Mouse (Mus musculus) c-Kit-positive CD71-positive TER-119-negative erythroid progenitor cells, embryonic 14.5 days (primary cell): ENCODE data around the gene Zc2hc1c.
"Not testable (repeated sequence)": the region's sequence is repeated elsewhere in the genome, so short reads cannot be mapped to it uniquely, and the experiment has no call there.

Experiments used
- DNase-seq: peaks from one replicate; pipeline ENCODE4 v3.0.0-alpha.2; 2013; ENCODE audit warnings: low read depth

Gene Zc2hc1c

GRCm38 (mm10) chr12:85288486-85289156 is at the start of gene Zc2hc1c:
Gene Zc2hc1c, plus strand, starts transcription at chr12:85288591.
- DNase-seq, result peak; percentile 72

- DNase-seq, result no peak
Measured at GRCm38 (mm10) chr12:85252083-85252482, 36.3 kb upstream of the Zc2hc1c start.

DNA sequence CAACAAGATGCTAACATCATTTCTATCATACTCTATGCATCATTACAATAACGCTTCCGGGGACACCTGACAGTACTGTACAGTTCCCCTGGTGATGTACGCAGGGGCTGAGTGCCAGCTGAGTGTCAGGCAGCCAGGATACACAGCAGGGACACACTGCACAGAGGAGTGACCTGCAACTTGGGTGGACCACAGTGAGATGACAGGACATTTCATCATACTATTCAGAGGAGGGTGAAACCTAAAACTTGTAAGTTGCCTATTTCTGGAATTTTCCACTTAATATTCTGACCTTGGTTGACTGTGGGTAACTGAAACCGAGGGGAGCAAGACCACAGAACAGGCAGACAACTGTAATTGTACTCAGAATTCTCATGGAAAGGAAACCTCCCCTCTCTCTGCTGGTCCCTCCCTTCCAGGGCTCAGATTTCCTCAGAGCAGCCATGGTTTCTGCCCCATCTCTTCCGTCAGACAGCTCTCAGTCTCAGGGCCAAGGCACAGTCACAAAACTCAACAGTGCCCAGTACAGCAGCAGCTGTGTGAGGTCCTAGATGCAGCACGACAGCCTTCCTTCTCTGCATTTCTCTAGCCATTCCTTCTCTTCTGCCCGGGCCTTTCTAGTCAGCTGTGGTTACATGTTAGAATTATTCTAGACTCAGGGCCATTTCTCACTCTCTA is 32.2 kb upstream of the Zc2hc1c start:
- DNase-seq, result no peak

DNA sequence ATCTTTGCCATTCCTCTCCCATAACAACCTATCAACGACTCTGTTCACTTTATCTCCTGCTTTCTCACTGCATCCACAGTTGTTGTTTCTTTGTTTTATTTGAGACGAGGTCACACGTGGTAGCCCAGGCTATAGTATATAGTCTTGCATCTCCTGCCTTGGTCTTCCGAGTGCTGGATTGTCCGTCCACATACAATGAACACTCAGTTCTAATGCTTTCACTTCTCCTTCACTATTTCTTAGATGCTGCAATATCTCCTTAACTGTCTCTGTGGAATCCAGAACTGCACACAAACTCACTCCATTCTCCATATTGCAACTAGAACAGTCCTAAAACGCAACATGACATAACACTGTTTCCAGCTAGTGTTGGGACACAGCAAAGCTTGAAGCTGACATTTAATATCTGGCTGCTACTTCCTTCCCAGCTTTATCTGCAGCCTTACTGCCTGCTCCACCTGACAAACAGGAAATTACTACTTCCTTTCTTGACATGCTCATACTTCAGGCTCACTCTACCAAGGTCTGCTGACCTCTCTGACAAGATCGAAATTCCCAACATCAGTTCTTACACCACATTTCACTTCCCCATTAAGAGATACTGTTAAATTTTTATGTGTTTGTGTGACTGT is 31.3 kb upstream of the Zc2hc1c start:
- no peak for DNase-seq

DNA sequence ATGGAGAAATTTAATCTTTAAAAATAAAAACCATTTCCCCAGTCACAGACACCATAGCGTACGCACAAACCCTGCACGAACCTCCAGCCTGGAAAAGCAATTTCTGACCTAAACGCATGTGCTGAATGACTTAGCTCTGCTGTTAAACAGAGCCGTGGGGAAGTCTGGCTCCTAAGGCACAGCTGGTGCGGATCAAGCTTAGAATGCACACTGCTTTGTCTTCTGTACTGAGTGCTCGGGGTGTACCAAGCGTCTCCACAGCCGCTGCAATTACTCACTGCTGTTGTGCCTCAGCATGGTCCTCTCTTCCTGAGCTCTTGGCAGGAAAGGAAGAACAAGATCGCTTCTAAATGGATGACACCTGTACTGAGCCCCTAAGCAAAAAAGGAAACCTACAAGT is 25.9 kb upstream of the Zc2hc1c start:
- DNase-seq, result no peak

DNA sequence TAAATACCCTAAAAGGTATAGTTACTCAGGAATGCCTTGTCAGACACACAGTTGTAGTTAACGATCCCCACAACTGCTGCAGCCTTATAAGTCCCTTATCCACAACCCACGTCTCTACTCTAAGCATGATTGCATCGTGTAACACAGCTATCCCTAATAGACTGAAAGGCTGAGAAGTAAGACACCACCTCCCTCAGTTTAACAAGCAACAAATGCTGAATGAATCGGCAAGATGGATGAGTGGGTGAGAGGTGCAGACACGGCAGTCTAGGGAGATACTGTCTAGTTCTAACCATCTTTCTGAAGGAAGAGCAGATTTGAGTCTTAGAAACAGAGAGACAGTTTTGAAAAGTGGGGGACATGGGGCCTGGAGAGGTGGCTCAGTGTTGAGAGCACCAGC is 25.2 kb upstream of the Zc2hc1c start:
- no peak for DNase-seq

- no peak for DNase-seq
Measured at GRCm38 (mm10) chr12:85264531-85264930, 23.9 kb upstream of the Zc2hc1c start.

GRCm38 (mm10) chr12:85264940-85265339 is 23.5 kb upstream of the Zc2hc1c start:
- no peak for DNase-seq

DNA sequence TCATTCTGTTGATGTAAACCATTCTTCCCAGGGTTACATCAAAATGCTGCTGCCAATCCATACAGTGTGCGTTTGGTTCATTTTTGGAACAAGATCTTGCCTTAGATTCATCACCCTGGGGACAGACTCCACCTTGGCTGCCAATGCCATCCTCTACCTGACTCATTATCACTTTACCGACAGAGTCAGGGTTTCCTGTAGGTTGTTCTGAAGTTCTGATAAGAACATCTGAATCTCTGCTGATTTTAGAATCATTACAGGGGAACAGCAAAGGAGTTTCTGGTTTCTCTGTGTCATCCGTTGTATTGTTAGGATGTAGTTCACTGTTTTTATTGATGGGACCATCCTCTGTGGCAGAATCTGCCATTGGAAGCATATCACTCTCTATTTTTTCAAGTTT is 22.1 kb upstream of the Zc2hc1c start:
- no peak for DNase-seq

GRCm38 (mm10) chr12:85269821-85270220 is 18.6 kb upstream of the Zc2hc1c start:
- no peak for DNase-seq

DNA sequence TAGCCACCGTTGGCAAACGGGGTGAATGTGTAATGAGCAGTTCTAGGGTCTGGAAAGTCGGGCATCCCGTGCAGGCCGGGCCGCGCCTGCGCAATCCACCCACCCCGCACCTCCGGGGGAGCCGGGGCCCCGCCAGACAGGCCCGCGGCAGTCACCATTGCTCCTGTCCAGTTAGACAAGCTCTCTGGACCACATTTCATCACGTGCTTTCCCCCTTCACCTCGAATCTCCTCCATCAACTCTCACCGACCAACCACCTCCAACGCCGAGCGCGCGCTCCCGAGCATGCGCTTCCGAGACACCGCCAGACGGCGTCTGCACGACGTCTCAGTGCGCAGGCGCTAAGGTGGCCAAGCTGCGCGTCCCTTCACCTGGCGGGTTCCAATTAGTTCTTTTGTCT is 18.1 kb upstream of the Zc2hc1c start, which contains the start of gene Mlh3:
Mlh3 (minus strand) TSS at position 281 of the 400 bp plus-strand sequence.
- peak; percentile 80 for DNase-seq

DNA sequence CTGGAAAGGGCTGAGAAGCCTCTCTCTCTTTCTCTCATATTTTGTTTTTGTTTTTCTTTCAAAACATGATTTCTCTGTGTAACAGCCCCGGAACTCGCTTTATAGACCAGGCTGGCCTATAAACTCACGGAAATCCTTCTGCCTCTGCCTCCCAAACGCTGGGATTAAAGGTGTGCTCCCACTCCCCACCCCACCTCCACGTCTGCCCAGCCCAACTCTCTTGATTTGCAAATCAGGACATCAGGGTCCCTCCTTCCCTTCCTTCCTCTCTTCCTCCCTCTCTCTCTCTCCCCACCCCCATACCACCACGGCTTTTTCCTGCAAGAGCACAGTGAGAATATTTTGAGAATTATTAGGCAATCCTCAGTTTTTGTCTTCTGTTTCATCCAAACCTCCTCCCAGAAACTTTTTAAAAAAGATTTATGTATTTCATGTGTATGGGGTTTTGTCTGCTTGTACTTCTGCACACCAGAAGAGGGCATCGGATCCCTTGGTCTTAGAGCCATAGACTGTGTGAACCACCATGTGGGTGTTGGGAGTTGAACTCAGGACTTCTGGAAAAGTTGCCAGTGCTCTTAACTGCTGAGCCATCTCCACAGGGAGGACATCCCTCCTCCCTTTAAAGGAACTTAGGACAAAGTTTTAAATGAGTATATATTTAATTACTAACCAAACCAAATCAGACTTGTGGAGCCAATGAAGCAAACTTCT is 17.1 kb upstream of the Zc2hc1c start:
- DNase-seq, result no peak

- DNase-seq, result no peak
Measured at GRCm38 (mm10) chr12:85271843-85272206, 16.6 kb upstream of the Zc2hc1c start.

- DNase-seq, result no peak
Measured at GRCm38 (mm10) chr12:85273508-85273907, 14.9 kb upstream of the Zc2hc1c start.

- no peak for DNase-seq
Measured at GRCm38 (mm10) chr12:85276273-85276672, 12.1 kb upstream of the Zc2hc1c start.

DNA sequence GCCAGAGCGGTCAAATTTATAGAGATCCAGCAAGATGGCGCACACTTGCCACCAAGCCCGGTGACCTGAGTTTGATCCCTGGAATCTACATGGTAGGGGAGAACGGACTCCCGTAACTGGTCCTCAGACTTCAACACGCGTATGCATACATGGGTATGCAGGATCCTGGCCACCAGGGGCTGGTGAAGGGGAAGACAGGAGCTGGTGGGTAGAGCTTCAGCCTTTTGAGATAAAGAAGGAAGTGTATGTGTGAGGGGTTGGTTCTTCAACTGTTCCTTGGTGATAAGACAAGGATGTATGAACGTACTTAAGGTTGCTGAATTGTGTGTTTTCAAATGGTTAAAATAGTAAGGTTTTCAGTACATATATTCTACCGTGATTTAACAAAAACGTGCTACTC is 9.5 kb upstream of the Zc2hc1c start:
- peak; percentile 58 for DNase-seq

- DNase-seq, result peak; percentile 46
Measured at GRCm38 (mm10) chr12:85279396-85280080, 8.9 kb upstream of the Zc2hc1c start.

DNA sequence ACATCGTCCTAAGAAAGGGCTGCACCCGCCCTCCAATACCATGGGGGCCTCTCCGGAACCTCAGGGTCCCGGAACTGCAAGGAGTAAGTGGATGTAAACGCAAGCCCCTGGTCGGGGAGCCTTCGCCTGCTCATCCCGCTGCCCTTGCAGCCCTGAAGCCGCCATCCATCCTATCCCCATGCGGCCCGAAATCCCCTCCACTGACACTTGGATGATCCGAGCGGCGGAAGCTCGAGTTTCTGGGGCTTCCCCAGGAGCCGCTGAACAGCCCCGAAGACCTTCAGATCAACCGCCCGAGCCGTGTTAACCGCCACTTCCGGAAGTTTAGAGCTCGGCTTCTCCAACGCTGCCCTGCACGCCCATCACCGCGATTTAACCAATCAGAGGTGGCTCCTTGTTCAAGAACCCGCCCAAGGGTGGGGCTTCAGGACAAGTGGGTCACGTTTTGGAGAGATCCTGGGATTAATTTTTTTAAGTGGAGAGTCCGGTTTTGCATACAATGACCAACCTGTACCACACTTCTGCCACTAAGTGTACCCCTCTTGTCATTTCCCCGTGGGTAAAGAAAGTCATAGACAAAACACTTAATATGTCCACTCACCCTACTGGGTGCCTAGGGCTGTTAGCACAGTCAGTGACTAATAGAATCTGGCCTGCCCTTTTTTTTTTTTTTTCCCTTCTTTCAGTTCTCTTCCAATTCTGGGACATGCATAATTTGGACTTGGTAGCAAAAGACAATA is 8.1 kb upstream of the Zc2hc1c start:
- peak; percentile 99 for DNase-seq

GRCm38 (mm10) chr12:85280845-85281651 is 7.3 kb upstream of the Zc2hc1c start:
- DNase-seq, result peak; percentile 61

DNA sequence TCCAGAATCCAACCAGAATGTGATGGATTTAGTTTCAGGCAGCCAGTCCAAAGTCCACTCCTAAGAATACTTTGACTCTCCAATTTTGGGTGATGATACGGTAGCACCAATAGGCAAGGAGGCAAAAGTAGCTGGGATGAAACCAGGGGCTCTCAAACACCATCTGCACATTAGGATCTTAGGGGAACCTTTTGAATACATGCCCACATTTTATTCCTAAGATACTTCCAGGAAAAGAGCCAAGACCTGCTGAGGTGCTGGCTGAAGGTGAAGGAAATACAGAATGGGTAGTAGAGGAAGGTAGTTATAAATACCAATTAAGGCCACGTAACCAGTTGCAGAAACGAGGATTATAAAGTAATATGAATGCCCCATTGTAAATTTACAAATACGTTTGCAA is 6.6 kb upstream of the Zc2hc1c start:
- DNase-seq, result not testable (repeated sequence)
